Comparison of ENCODE assay signal across 17 mouse cellular contexts in the genomic region with DNA sequence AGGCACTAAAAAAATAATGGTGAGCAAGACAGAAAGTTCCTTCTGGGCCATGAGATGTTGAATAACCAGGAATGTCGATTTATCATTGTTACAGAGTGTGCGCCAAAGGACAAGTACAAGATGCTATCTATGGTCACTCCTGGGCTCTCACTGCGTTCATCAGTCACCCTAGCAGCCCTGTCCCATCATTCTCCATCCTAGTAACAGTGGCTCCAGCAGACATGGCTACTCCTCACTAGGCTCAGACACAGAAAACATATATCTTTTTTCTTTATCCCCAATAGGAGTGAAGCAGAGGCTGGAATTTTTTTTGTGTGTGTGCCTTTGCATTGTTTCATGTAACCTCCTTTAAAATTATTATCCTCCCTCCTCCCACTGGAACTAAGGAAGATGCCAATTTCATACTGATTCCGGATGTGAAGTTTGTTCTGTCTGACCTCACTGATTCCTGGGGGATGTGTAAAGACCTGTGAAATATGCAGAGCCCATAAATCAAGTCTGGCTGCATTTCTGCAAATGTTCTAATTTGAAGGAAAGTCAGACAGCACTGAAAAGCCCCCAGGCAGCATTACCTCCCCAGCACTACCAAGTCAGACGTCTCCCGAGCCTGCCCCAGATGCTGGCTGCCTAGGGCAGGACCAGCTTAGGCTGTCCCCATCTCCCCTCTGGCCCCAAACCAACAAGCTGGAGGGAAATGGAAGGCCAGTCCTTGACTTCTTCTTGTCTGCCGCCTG. TPM values are rescaled to one million over a fixed set of nuclear protein-coding genes. Genes with fewer than 3 reads are reported as not detected.
A peak's percentile ranks its signal among the peaks of the same experiment; 100 is the strongest.
DNase-seq lines count a peak whose midpoint lies in the region; ATAC-seq lines count a peak whose summit lies in the region.
"Had no signal": no experiment of that assay in that cellular context is flagged by ENCODE, and none has a peak within 500 bp of the region (broad histone marks: within the 10 kb centered on the region; RNA-seq: fewer than 3 reads in every experiment).

No protein-coding gene starts in this region.

- H3K27ac ChIP-seq in embryonic facial prominence, embryonic 15.5 days (replicated peaks) = peak overlapping the region; percentile 55
- no peak overlapping the region for H3K27ac ChIP-seq in forebrain, embryonic 14.5 days (ENCODE audit: low read depth, low read length)
- H3K27ac ChIP-seq: forebrain, embryonic 10.5 days; hindbrain, embryonic 12.5 days; liver, embryonic 15.5 days; neural tube, embryonic 13.5 days had no signal

- no peak overlapping the region for H3K4me3 ChIP-seq in embryonic facial prominence, embryonic 15.5 days (replicated peaks)
- H3K4me3 ChIP-seq in forebrain, embryonic 14.5 days (ENCODE audit: low read depth, low read length) = no peak overlapping the region
- H3K4me3 ChIP-seq: forebrain, embryonic 10.5 days; hindbrain, embryonic 12.5 days; liver, embryonic 15.5 days; neural tube, embryonic 13.5 days had no signal

- H3K9me3 ChIP-seq in embryonic facial prominence, embryonic 15.5 days (replicated peaks) = no peaks in the 10 kb centered on the region
- no peaks in the 10 kb centered on the region for H3K9me3 ChIP-seq in forebrain, embryonic 14.5 days (replicated peaks; ENCODE audit: control insufficient read depth, low read length)
- H3K9me3 ChIP-seq: forebrain, embryonic 10.5 days; G1E; hindbrain, embryonic 12.5 days; liver, embryonic 15.5 days; neural tube, embryonic 13.5 days had no signal

- DNase-seq in kidney, adult 9 months = peak; percentile 28
- no peak for DNase-seq in kidney, adult 11 months
- peak; percentile 85 for DNase-seq in 3T3-L1 (ENCODE audit: low read depth, low spot score)
- DNase-seq in kidney, postnatal 36 days = peak; percentile 17 to 42
- DNase-seq in frontal cortex, adult 2 months (ENCODE audit: extremely low spot score in 1 of 2, low spot score in 1 of 2) = no peak
- no peak for DNase-seq in forebrain, embryonic 14.5 days (ENCODE audit: low spot score)
- DNase-seq: adrenal gland, adult 8-10 months; cerebellum, adult 8-10 months; heart, adult 18-20 months; right cerebral cortex, postnatal 25 days; thymus, adult 18-20 months had no signal

- no peak for ATAC-seq in embryonic facial prominence, embryonic 15.5 days (ENCODE audit: insufficient number of reproducible peaks, low FRiP score, low TSS enrichment, low read depth)
- ATAC-seq in forebrain, embryonic 14.5 days = no peak

- H3K9ac ChIP-seq in embryonic facial prominence, embryonic 15.5 days = no peak overlapping the region
- H3K9ac ChIP-seq in forebrain, embryonic 14.5 days (ENCODE audit: low read length) = no peak overlapping the region
- H3K9ac ChIP-seq: hindbrain, embryonic 12.5 days; liver, embryonic 15.5 days; neural tube, embryonic 13.5 days had no signal

- H3K4me2 ChIP-seq in embryonic facial prominence, embryonic 15.5 days (replicated peaks) = no peak overlapping the region
- H3K4me2 ChIP-seq in forebrain, embryonic 14.5 days (ENCODE audit: low read length) = no peak overlapping the region
- H3K4me2 ChIP-seq: hindbrain, embryonic 12.5 days; liver, embryonic 15.5 days; neural tube, embryonic 13.5 days had no signal

- 48% methylated on average over 7 of the region's 7 CpGs for WGBS in embryonic facial prominence, embryonic 15.5 days
- 80% methylated on average over 7 of the region's 7 CpGs for WGBS in forebrain, embryonic 14.5 days

- H3K4me1 ChIP-seq in embryonic facial prominence, embryonic 15.5 days = peaks cover 4% of the 10 kb centered on the region; the same call in 1 of the 2 replicates
- H3K4me1 ChIP-seq in forebrain, embryonic 14.5 days (ENCODE audit: control insufficient read depth, insufficient read depth, low read length) = no peaks in the 10 kb centered on the region
- H3K4me1 ChIP-seq: forebrain, embryonic 10.5 days; hindbrain, embryonic 12.5 days; liver, embryonic 15.5 days had no signal

- no peaks in the 10 kb centered on the region for H3K27me3 ChIP-seq in embryonic facial prominence, embryonic 15.5 days
- H3K27me3 ChIP-seq in forebrain, embryonic 14.5 days (replicated peaks; ENCODE audit: control insufficient read depth, insufficient read depth, low read length) = no peaks in the 10 kb centered on the region
- H3K27me3 ChIP-seq: hindbrain, embryonic 12.5 days; liver, embryonic 15.5 days; neural tube, embryonic 13.5 days had no signal

- H3K36me3 ChIP-seq in embryonic facial prominence, embryonic 15.5 days = no peaks in the 10 kb centered on the region
- no peaks in the 10 kb centered on the region for H3K36me3 ChIP-seq in forebrain, embryonic 14.5 days (ENCODE audit: control insufficient read depth, insufficient read depth, low read length)
- H3K36me3 ChIP-seq: forebrain, embryonic 10.5 days; G1E; hindbrain, embryonic 12.5 days; liver, embryonic 15.5 days; neural tube, embryonic 13.5 days had no signal

RNA-seq across cellular contexts. Expression of a gene that starts 20.5 kb away (rescaled TPM):
- 149 and 160 TPM in 2 replicates for polyA plus RNA-seq in embryonic facial prominence, embryonic 15.5 days (2015; fragmentation: Nextera tagmentation; extraction: Ambion mirVana)
- polyA plus RNA-seq in frontal cortex, adult 2 months (2012; rRNA removed) = 4.2 and 7.3 TPM in 2 replicates
- 5.3 and 9.9 TPM in 2 replicates for polyA plus RNA-seq in forebrain, embryonic 14.5 days (2014; fragmentation: Nextera tagmentation; extraction: Ambion mirVana)
- polyA plus RNA-seq: G1E had no signal

Comparison
In these comparisons a context has a peak if more than half of its experiments do, and no peak if none do; other contexts are left out.
1. DNase-seq: peak in kidney, adult 9 months (single experiment), 3T3-L1 (single experiment) and kidney, postnatal 36 days (2 of 2); none in kidney, adult 11 months (single experiment), frontal cortex, adult 2 months (0 of 2) and forebrain, embryonic 14.5 days (single experiment).
2. RNA of a gene that starts 20.5 kb away (polyA plus RNA-seq): 149 to 160 TPM in embryonic facial prominence, embryonic 15.5 days; 4.2 to 7.3 TPM in frontal cortex, adult 2 months and 5.3 to 9.9 TPM in forebrain, embryonic 14.5 days; every median in the first group is over 10 times any median in the second.